Mouse (Mus musculus) erythroblast, embryonic 14.5 days (primary cell): ENCODE data around the gene Scn8a. TPM values are rescaled to one million over a fixed set of nuclear protein-coding genes. Genes with fewer than 3 reads are reported as not detected.

Experiments
- H3K27me3 ChIP-seq: 2 replicates; pipeline ENCODE4 v1.6.1; 2012; ENCODE audit warnings: inconsistent platforms; ENCODE audit not compliant: control insufficient read depth
- H3K36me3 ChIP-seq: 2 replicates; pipeline ENCODE4 v1.6.1; 2012; ENCODE audit warnings: mild to moderate bottlenecking, inconsistent platforms; ENCODE audit not compliant: control insufficient read depth
- H3K4me1 ChIP-seq: 2 replicates; pipeline ENCODE4 v1.6.1; 2012; ENCODE audit warnings: inconsistent platforms; ENCODE audit not compliant: control insufficient read depth
- H3K4me3 ChIP-seq: replicated peaks from 2 replicates; pipeline ENCODE3; 2012; ENCODE audit warnings: moderate library complexity, mild to moderate bottlenecking, inconsistent platforms
- H3K9me3 ChIP-seq: 2 replicates; pipeline ENCODE4 v1.6.1; 2012; ENCODE audit warnings: low read length, inconsistent platforms, mixed read lengths; ENCODE audit not compliant: control insufficient read depth
- GATA1 ChIP-seq: IDR thresholded peaks from 2 replicates; pipeline ENCODE4 v1.6.1; 2012; ENCODE audit warnings: low read length, inconsistent platforms, mixed read lengths
- TAL1 ChIP-seq: IDR thresholded peaks from 3 replicates; pipeline ENCODE4 v1.6.1; 2012; ENCODE audit warnings: low read length, inconsistent platforms, mixed read lengths
- polyA plus RNA-seq: library from polyadenylated mRNA; stranded (reverse); fragments of >175 nt; gene quantifications from 2 replicates; pipeline ENCODE4 v1.2.3, GENCODE M21; 2012

Gene Scn8a
- polyA plus RNA-seq, 1 experiment: not detected

GRCm38 (mm10) chr15:100987031-100987430, 117.4 kb downstream of the Scn8a start:
- peaks cover 3% of the 10 kb centered on the region; the same call in 1 of the 2 replicates for H3K4me1 ChIP-seq
- no peak overlapping the region for H3K4me3 ChIP-seq
- H3K27me3 ChIP-seq: peaks cover 38% of the 10 kb centered on the region
- H3K36me3 ChIP-seq: no peaks in the 10 kb centered on the region
- H3K9me3 ChIP-seq: no peaks in the 10 kb centered on the region
- TF ChIP-seq TAL1: no peak
- TF ChIP-seq GATA1: no peak

GRCm38 (mm10) chr15:100990283-100990682, 120.6 kb downstream of the Scn8a start:
- H3K36me3 ChIP-seq: no peaks in the 10 kb centered on the region
- TF ChIP-seq TAL1 (no peak), GATA1 (no peak)
- H3K9me3 ChIP-seq: no peaks in the 10 kb centered on the region
- no peaks in the 10 kb centered on the region for H3K4me1 ChIP-seq
- H3K27me3 ChIP-seq: peaks cover 9% of the 10 kb centered on the region
- no peak overlapping the region for H3K4me3 ChIP-seq

- peaks cover 1% of the 10 kb centered on the region; the same call in 1 of the 2 replicates for H3K4me1 ChIP-seq
- no peaks in the 10 kb centered on the region for H3K9me3 ChIP-seq
- H3K27me3 ChIP-seq: peaks cover 2% of the 10 kb centered on the region; the same call in 1 of the 2 replicates
- H3K4me3 ChIP-seq: no peak overlapping the region
- no peaks in the 10 kb centered on the region for H3K36me3 ChIP-seq
- no peak for TF ChIP-seq GATA1
- no peak for TF ChIP-seq TAL1
These were observed 127.4 kb downstream of the Scn8a start for GRCm38 (mm10) chr15:100997090-100997489.

GRCm38 (mm10) chr15:101001685-101002084, 132.0 kb downstream of the Scn8a start:
- Histone ChIP-seq H3K27me3 (peaks cover 6% of the 10 kb centered on the region; the same call in 1 of the 2 replicates), H3K9me3 (no peaks in the 10 kb centered on the region), H3K36me3 (no peaks in the 10 kb centered on the region), H3K4me3 (no peak overlapping the region), H3K4me1 (peaks cover 2% of the 10 kb centered on the region; the same call in 1 of the 2 replicates)
- no peak for TF ChIP-seq GATA1
- no peak for TF ChIP-seq TAL1

GRCm38 (mm10) chr15:101002466-101002865, 132.8 kb downstream of the Scn8a start:
- Histone ChIP-seq H3K27me3 (peaks cover 3% of the 10 kb centered on the region; the same call in 1 of the 2 replicates), H3K4me3 (no peak overlapping the region), H3K36me3 (no peaks in the 10 kb centered on the region), H3K4me1 (peaks cover 2% of the 10 kb centered on the region; the same call in 1 of the 2 replicates), H3K9me3 (no peaks in the 10 kb centered on the region)
- no peak for TF ChIP-seq GATA1
- no peak for TF ChIP-seq TAL1

GRCm38 (mm10) chr15:101004538-101004937, 134.9 kb downstream of the Scn8a start:
- Histone ChIP-seq H3K36me3 (no peaks in the 10 kb centered on the region), H3K4me1 (peaks cover 2% of the 10 kb centered on the region; the same call in 1 of the 2 replicates), H3K27me3 (peaks cover 3% of the 10 kb centered on the region; the same call in 1 of the 2 replicates), H3K4me3 (no peak overlapping the region), H3K9me3 (no peaks in the 10 kb centered on the region)
- TF ChIP-seq TAL1: no peak
- no peak for TF ChIP-seq GATA1

- no peak for TF ChIP-seq TAL1
- TF ChIP-seq GATA1: no peak
- Histone ChIP-seq H3K4me1 (peaks cover 2% of the 10 kb centered on the region; the same call in 1 of the 2 replicates), H3K36me3 (no peaks in the 10 kb centered on the region), H3K4me3 (no peak overlapping the region), H3K9me3 (no peaks in the 10 kb centered on the region), H3K27me3 (peaks cover 3% of the 10 kb centered on the region; the same call in 1 of the 2 replicates)
These were observed 136.1 kb downstream of the Scn8a start for GRCm38 (mm10) chr15:101005717-101006116.

- Histone ChIP-seq H3K27me3 (peaks cover 3% of the 10 kb centered on the region; the same call in 1 of the 2 replicates), H3K4me3 (no peak overlapping the region), H3K9me3 (no peaks in the 10 kb centered on the region), H3K4me1 (peaks cover 2% of the 10 kb centered on the region; the same call in 1 of the 2 replicates), H3K36me3 (no peaks in the 10 kb centered on the region)
- TF ChIP-seq TAL1 (no peak), GATA1 (no peak)
These were observed 136.8 kb downstream of the Scn8a start for GRCm38 (mm10) chr15:101006251-101007040.

GRCm38 (mm10) chr15:101007236-101007635, 137.6 kb downstream of the Scn8a start:
- H3K4me1 ChIP-seq: no peaks in the 10 kb centered on the region
- no peaks in the 10 kb centered on the region for H3K9me3 ChIP-seq
- no peaks in the 10 kb centered on the region for H3K36me3 ChIP-seq
- H3K27me3 ChIP-seq: peaks cover 3% of the 10 kb centered on the region; the same call in 1 of the 2 replicates
- H3K4me3 ChIP-seq: no peak overlapping the region
- TF ChIP-seq GATA1 (no peak), TAL1 (no peak)
